In the genomic region with DNA sequence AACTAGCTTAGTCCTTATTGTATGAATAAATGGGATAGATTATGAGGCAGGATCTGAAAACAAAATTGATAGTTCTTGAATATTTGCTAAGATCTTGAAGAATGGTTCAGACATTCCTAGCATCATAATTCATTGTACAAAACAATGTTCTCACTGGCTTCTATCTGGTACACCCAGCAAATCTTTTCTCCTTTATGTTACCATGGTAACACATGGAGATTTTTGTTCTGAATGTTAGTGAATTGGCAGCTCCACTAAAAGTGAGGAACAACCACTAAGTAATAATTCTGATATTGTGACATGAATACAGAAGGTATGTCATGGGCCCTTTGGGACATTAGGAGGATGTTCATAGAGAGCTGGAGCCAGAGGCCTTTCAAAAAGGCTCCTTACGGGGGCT, we compare ENCODE assay signal across 20 mouse cellular contexts.
A peak's percentile ranks its signal among the peaks of the same experiment; 100 is the strongest.
DNase-seq lines count a peak whose midpoint lies in the region; ATAC-seq lines count a peak whose summit lies in the region.
"Had no signal": no experiment of that assay in that cellular context is flagged by ENCODE, and none has a peak within 500 bp of the region (broad histone marks: within the 10 kb centered on the region; RNA-seq: fewer than 3 reads in every experiment).

No protein-coding gene starts in this region.

- no peaks in the 10 kb centered on the region for H3K36me3 ChIP-seq in forebrain, embryonic 16.5 days (ENCODE audit: control insufficient read depth, insufficient read depth)
- no peaks in the 10 kb centered on the region for H3K36me3 ChIP-seq in forebrain, embryonic 15.5 days
- H3K36me3 ChIP-seq: embryonic facial prominence, embryonic 12.5 days; heart, embryonic 12.5 days; hindbrain, embryonic 10.5 days had no signal

- 83% methylated on average over 1 of the region's 1 CpGs for WGBS in forebrain, embryonic 16.5 days
- WGBS in forebrain, embryonic 15.5 days: 85% methylated on average over 1 of the region's 1 CpGs

- H3K27me3 ChIP-seq in forebrain, embryonic 16.5 days (replicated peaks; ENCODE audit: control insufficient read depth, insufficient read depth, low read length): no peaks in the 10 kb centered on the region
- no peaks in the 10 kb centered on the region for H3K27me3 ChIP-seq in forebrain, embryonic 15.5 days
- H3K27me3 ChIP-seq: CH12.LX; embryonic facial prominence, embryonic 12.5 days; heart, embryonic 12.5 days had no signal

- H3K4me2 ChIP-seq in forebrain, embryonic 16.5 days (ENCODE audit: low read length): no peak overlapping the region
- no peak overlapping the region for H3K4me2 ChIP-seq in forebrain, embryonic 15.5 days (replicated peaks)
- H3K4me2 ChIP-seq: embryonic facial prominence, embryonic 12.5 days; heart, embryonic 12.5 days; hindbrain, embryonic 14.5 days had no signal

- H3K9ac ChIP-seq in forebrain, embryonic 16.5 days (replicated peaks; ENCODE audit: low read depth, low read length): no peak overlapping the region
- H3K9ac ChIP-seq in forebrain, embryonic 15.5 days (replicated peaks): no peak overlapping the region
- H3K9ac ChIP-seq: embryonic facial prominence, embryonic 12.5 days; heart, embryonic 12.5 days; hindbrain, embryonic 14.5 days had no signal

- DNase-seq in layer of hippocampus, adult 9-10 months (ENCODE audit: low spot score): peak; percentile 0
- DNase-seq in layer of hippocampus, postnatal 25 days (ENCODE audit: extremely low spot score in 1 of 2, low spot score in 1 of 2): no peak
- DNase-seq in brain, adult 2 months (ENCODE audit: low read depth, low spot score): peak; percentile 13
- DNase-seq in brain, embryonic 18.5 days (ENCODE audit: low read depth, low spot score): peak; percentile 46
- DNase-seq in Muller cell, postnatal 12 days (ENCODE audit: inconsistent ontology term): no peak
- DNase-seq: adrenal gland, adult 2 months; adrenal gland, postnatal 25 days; cerebellum, adult 11-12 months; cerebellum, adult 9-10 months; cerebellum, postnatal 25 days; gastrocnemius, postnatal 14 days; heart, adult 2 months; kidney, adult 11 months had no signal

- peak; percentile 65 for ATAC-seq in forebrain, embryonic 16.5 days
- no peak for ATAC-seq in forebrain, embryonic 15.5 days (replicated peaks)

- no peak overlapping the region for H3K27ac ChIP-seq in forebrain, embryonic 16.5 days (ENCODE audit: low read length)
- H3K27ac ChIP-seq in forebrain, embryonic 15.5 days (replicated peaks): no peak overlapping the region
- H3K27ac ChIP-seq: embryonic facial prominence, embryonic 12.5 days; heart, adult 2 months; hindbrain, embryonic 10.5 days; hindbrain, embryonic 14.5 days had no signal

- no peaks in the 10 kb centered on the region for H3K4me1 ChIP-seq in forebrain, embryonic 16.5 days (replicated peaks; ENCODE audit: control insufficient read depth, insufficient read depth, low read length)
- H3K4me1 ChIP-seq in forebrain, embryonic 15.5 days: no peaks in the 10 kb centered on the region
- H3K4me1 ChIP-seq: embryonic facial prominence, embryonic 12.5 days; heart, embryonic 12.5 days; hindbrain, embryonic 10.5 days had no signal

- no peak overlapping the region for H3K4me3 ChIP-seq in forebrain, embryonic 16.5 days (replicated peaks; ENCODE audit: low read length)
- no peak overlapping the region for H3K4me3 ChIP-seq in forebrain, embryonic 15.5 days
- H3K4me3 ChIP-seq: embryonic facial prominence, embryonic 12.5 days; heart, adult 2 months; heart, embryonic 12.5 days; hindbrain, embryonic 10.5 days had no signal

- no peaks in the 10 kb centered on the region for H3K9me3 ChIP-seq in forebrain, embryonic 16.5 days (ENCODE audit: control insufficient read depth, low read length)
- H3K9me3 ChIP-seq in forebrain, embryonic 15.5 days: no peaks in the 10 kb centered on the region
- H3K9me3 ChIP-seq: embryonic facial prominence, embryonic 12.5 days; heart, embryonic 12.5 days; hindbrain, embryonic 10.5 days had no signal

Comparison
In these comparisons a context has a peak if more than half of its experiments do, and no peak if none do; other contexts are left out.
1. DNase-seq: peak in layer of hippocampus, adult 9-10 months (single experiment), brain, adult 2 months (single experiment) and brain, embryonic 18.5 days (single experiment); none in layer of hippocampus, postnatal 25 days (0 of 2) and Muller cell, postnatal 12 days (single experiment).